Mouse (Mus musculus) spleen, adult 10 weeks (tissue): ENCODE data around the gene 2010109A12Rik. TPM values are rescaled to one million over a fixed set of nuclear protein-coding genes. Genes with fewer than 3 reads are reported as not detected.

Source experiments
- polyA plus RNA-seq: library from polyadenylated mRNA; stranded (reverse); fragments of 350-450 nt; fragmentation: Illumina TruSeq; extraction: RNeasy Lipid Tissue Mini Kit (QIAGEN cat#74804); gene quantifications from one replicate; pipeline ENCODE4 v1.2.3, GENCODE M21; 2015; ENCODE audit warnings: low replicate concordance; ENCODE audit not compliant: insufficient read depth

The 2010109A12Rik gene
- polyA plus RNA-seq: 2.8 TPM

DNA sequence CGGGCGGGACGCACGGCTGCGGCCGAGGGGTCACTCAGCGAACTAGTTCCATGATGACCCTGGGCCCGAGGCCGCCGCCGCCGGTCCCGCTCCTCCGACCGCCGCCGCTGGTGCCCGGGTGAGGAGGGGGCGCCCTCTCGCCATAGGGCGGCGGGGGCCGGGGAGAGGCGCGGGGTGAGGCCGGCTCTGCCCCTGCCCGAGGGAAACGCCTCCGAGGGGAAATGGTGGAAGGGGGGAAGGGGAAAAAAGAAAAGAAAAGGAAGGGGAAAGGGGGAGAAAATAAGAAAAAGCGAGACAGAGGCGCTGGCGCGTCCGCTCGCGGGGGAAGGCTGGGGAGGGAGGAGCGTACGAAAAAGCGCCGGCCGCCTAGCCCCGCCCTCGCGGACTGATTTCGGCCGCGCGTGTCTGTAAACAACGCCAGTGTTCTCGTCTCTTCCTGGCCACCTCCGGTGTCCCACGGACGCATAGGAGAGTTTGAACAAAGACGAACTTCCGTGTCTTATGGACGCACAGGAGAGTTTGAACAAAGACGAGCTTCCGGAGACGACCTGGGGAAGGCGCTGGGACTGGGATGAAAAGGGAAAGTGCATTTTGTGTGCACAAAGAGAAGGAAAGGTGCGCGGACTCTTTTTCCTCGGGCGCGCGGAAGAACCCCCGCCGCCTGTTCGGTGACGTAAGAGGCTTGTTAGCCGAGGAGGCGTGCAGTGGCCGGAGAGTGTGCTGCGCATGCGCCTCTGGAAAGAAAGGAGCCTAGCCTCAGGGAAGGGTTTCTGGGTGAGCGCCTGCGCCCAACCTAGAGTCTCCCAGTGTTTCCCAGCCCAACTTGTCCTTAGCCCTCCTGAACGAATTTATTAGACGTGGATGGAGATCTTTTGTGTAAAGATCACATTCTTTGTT is at the start of gene 2010109A12Rik, which contains the start of gene Ccni:
2010109A12Rik (plus strand) TSS at position 410 of the 897 bp plus-strand sequence.
Ccni (minus strand) TSS at position 387 of the 897 bp plus-strand sequence.

Other genes with a start within 250 kb of the 2010109A12Rik start
- gene Sowahb, start 161.5 kb upstream of the 2010109A12Rik start, polyA plus RNA-seq: not detected
- gene Sept11, start 113.1 kb upstream of the 2010109A12Rik start, polyA plus RNA-seq: 60.2 TPM
- gene Ccni, start within 50 bp of the 2010109A12Rik start, polyA plus RNA-seq: 220 TPM
- 72.7 TPM for gene Ccng2, start 60.7 kb downstream of the 2010109A12Rik start, polyA plus RNA-seq